Comparison of ENCODE assay signal across 29 mouse cellular contexts in genomic region chr19:42277288-42277687, GRCm38 (mm10). TPM values are rescaled to one million over a fixed set of nuclear protein-coding genes. Genes with fewer than 3 reads are reported as not detected.
"Had no signal": no experiment of that assay in that cellular context is flagged by ENCODE, and none has a peak within 500 bp of the region (broad histone marks: within the 10 kb centered on the region; RNA-seq: fewer than 3 reads in every experiment).

No protein-coding gene starts in this region.

- H3K4me3 ChIP-seq: gastrocnemius, adult 2 months; heart, adult 2 months; heart, embryonic 12.5 days; hindbrain, embryonic 10.5 days; hindbrain, embryonic 12.5 days; kidney, embryonic 15.5 days; limb, embryonic 13.5 days; limb, embryonic 15.5 days; liver, embryonic 12.5 days had no signal

- ATAC-seq: hindbrain, postnatal 0 days; intestine, embryonic 16.5 days; liver, embryonic 12.5 days had no signal

- H3K27ac ChIP-seq: gastrocnemius, adult 2 months; heart, adult 2 months; hindbrain, embryonic 10.5 days; hindbrain, embryonic 12.5 days; hindbrain, embryonic 14.5 days; hindbrain, postnatal 0 days; kidney, embryonic 15.5 days; kidney, postnatal 0 days; limb, embryonic 13.5 days; limb, embryonic 15.5 days; liver, embryonic 12.5 days; liver, embryonic 14.5 days had no signal

- H3K27me3 ChIP-seq: hindbrain, embryonic 12.5 days; limb, embryonic 15.5 days had no signal

- DNase-seq: gastrocnemius, adult 2 months; gastrocnemius, postnatal 10 days; gastrocnemius, postnatal 25 days; heart, adult 11 months; heart, adult 2 months; heart, postnatal 10 days; heart, postnatal 4 days; kidney, adult 11 months; kidney, adult 2 months; kidney, adult 9 months; kidney, postnatal 14 days; kidney, postnatal 36 days; layer of hippocampus, adult 9-11 months; layer of hippocampus, postnatal 36 days; left cerebral cortex, postnatal 4 days had no signal

- H3K9ac ChIP-seq: heart, embryonic 12.5 days; hindbrain, embryonic 12.5 days; hindbrain, embryonic 14.5 days; kidney, embryonic 15.5 days; limb, embryonic 13.5 days; limb, embryonic 15.5 days; liver, embryonic 12.5 days; liver, embryonic 14.5 days had no signal

- H3K4me2 ChIP-seq: heart, embryonic 12.5 days; hindbrain, embryonic 12.5 days; hindbrain, embryonic 14.5 days; kidney, embryonic 15.5 days; limb, embryonic 13.5 days; limb, embryonic 15.5 days; liver, embryonic 12.5 days had no signal

- H3K4me1 ChIP-seq: limb, embryonic 13.5 days; limb, embryonic 15.5 days; liver, embryonic 12.5 days had no signal

- H3K36me3 ChIP-seq: heart, embryonic 12.5 days; hindbrain, embryonic 10.5 days; hindbrain, embryonic 12.5 days; kidney, embryonic 15.5 days; limb, embryonic 13.5 days; limb, embryonic 15.5 days; liver, embryonic 12.5 days had no signal

- H3K9me3 ChIP-seq: heart, embryonic 12.5 days; hindbrain, embryonic 10.5 days; hindbrain, embryonic 12.5 days; kidney, embryonic 15.5 days; limb, embryonic 13.5 days; limb, embryonic 15.5 days; liver, embryonic 12.5 days had no signal

RNA-seq across cellular contexts. Expression of gene Golga7b, which starts 29.9 kb away (rescaled TPM):
- total RNA-seq: liver, adult 2 months had no signal
- polyA plus RNA-seq: kidney, postnatal 0 days; limb, embryonic 11.5 days; liver, adult 2 months; liver, embryonic 14.5 days had no signal
